Mouse (Mus musculus) kidney, embryonic 15.5 days (tissue): ENCODE measurements at regions not wholly inside any gene's neighbourhood (a gene's known extent, or its start where the extent isn't known, plus 50 kb on each side); places are given as distances from the start of the nearest gene placed in this dataset.
A peak's percentile ranks its signal among the peaks of the same experiment; 100 is the strongest.

ENCODE experiments used
- ATAC-seq: fragments of 200-750 bp; cut with Nextera tagmentation; replicated peaks from 2 replicates; pipeline ENCODE4 v1.8.0; 2017; ENCODE audit warnings: moderate TSS enrichment; ENCODE audit not compliant: low FRiP score
- H3K27ac ChIP-seq: fragments of 300-500 bp; sonication (generic); 2 replicates; pipeline ENCODE4 v1.5.1; 2015; ENCODE audit warnings: mild to moderate bottlenecking, inconsistent platforms
- H3K27me3 ChIP-seq: fragments of 300-500 bp; sonication (generic); 2 replicates; pipeline ENCODE4 v1.6.1; 2015; ENCODE audit warnings: inconsistent platforms
- H3K36me3 ChIP-seq: fragments of 300-500 bp; sonication (generic); 2 replicates; pipeline ENCODE4 v1.6.1; 2015; ENCODE audit warnings: inconsistent platforms
- H3K4me1 ChIP-seq: fragments of 300-500 bp; sonication (generic); 2 replicates; pipeline ENCODE4 v1.6.1; 2015; ENCODE audit warnings: inconsistent platforms
- H3K4me2 ChIP-seq: fragments of 300-500 bp; sonication (generic); 2 replicates; pipeline ENCODE4 v1.6.1; 2015; ENCODE audit warnings: moderate library complexity, mild to moderate bottlenecking, inconsistent platforms
- H3K4me3 ChIP-seq: fragments of 300-500 bp; sonication (generic); replicated peaks from 2 replicates; pipeline ENCODE4 v1.5.1; 2015; ENCODE audit warnings: mild to moderate bottlenecking, inconsistent platforms
- H3K9ac ChIP-seq: fragments of 300-500 bp; sonication (generic); 2 replicates; pipeline ENCODE4 v1.6.1; 2015; ENCODE audit warnings: mild to moderate bottlenecking, inconsistent platforms
- H3K9me3 ChIP-seq: fragments of 300-500 bp; sonication (generic); replicated peaks from 2 replicates; pipeline ENCODE4 v1.6.1; 2016; ENCODE audit warnings: inconsistent platforms
- WGBS: fragments of 180-500 bp; shearing (Covaris S2); methylation state at CpG from one replicate; pipeline ENCODE4 v1.1.7; 2015; ENCODE audit warnings: mixed read lengths; 5-methylcytosine and 5-hydroxymethylcytosine counted together

DNA sequence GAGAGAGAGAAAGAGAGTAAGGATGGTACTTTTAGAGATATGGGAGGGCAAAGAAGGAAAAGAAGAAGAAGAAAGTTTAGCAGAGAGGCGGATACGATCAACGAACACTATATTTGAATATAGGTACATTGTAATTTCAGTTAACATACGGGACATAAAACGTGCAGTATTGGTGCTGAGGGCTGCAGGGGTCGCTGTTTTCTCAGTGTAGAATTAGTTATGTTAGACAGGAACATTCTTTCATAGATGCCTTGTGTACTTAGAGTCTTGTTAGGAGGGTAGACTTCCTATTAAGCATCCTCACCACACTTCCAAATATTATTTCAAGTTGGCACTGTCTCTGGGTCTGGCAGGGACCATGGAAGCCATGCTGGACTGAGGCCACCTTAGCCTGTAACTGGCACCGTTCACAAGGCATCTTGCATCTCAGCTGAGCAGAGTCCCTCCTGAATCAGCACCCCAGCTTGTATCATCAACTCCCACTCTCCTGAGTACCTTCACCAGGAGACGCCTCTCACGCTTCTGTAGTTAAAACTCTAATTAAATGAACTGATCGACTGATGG, 107.3 kb upstream of the Eef2kmt start:
- ATAC-seq = no peak
- no peaks in the 10 kb centered on the region for H3K27me3 ChIP-seq
- H3K9ac ChIP-seq = no peak overlapping the region
- H3K4me1 ChIP-seq = no peaks in the 10 kb centered on the region
- H3K4me2 ChIP-seq = no peak overlapping the region
- WGBS = 76% methylated on average over 10 of the region's 10 CpGs
- no peak overlapping the region for H3K27ac ChIP-seq
- no peak overlapping the region for H3K4me3 ChIP-seq
- no peaks in the 10 kb centered on the region for H3K36me3 ChIP-seq
- H3K9me3 ChIP-seq = no peaks in the 10 kb centered on the region

DNA sequence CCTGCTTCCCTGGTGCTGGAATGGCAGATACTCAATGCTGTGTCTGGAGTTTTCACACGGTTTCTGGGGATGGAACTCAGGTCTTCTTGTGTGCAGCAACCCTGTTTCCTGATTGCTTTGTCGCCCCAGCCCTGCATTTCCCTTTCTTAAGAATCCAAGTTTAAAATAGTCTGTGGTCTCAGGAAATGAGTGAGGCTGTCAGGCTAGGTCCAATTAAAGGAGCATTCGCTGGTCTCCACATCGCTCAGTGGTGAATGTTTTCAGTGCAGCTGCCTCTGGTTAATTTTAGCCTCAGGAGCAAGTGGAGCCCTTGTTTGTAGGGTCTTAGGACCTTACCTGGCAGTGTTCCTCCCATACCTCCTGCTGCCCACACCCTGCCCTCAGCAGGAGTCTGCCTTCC, 103.4 kb upstream of the Eef2kmt start:
- no peaks in the 10 kb centered on the region for H3K4me1 ChIP-seq
- no peak overlapping the region for H3K4me3 ChIP-seq
- H3K36me3 ChIP-seq = no peaks in the 10 kb centered on the region
- H3K4me2 ChIP-seq = no peak overlapping the region
- no peak overlapping the region for H3K9ac ChIP-seq
- H3K9me3 ChIP-seq = 0 out of 2 replicates have a peak, but pooled peaks cover 6% of the 10 kb centered on the region
- WGBS = 79% methylated on average over 4 of the region's 4 CpGs
- no peaks in the 10 kb centered on the region for H3K27me3 ChIP-seq
- H3K27ac ChIP-seq = no peak overlapping the region
- ATAC-seq = no peak

DNA sequence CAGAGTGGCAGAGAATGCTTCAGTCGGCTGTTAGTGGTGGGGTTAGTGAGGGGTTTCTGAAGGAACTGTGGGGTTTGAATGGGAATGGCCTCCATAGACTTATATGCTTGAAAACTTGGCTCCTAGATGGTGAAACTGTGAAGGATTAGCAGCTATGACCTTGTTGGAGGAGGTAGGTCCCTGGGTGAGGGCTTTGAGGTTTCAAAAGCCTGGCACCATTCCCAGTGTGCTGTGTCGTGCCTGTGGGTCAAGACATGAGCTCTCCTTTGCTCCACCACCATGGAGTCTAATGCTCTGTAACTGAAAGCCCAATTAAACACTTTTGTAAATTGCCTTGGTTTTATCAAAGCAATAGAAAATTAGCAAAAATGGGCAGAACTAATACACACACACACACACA, 98.1 kb upstream of the Eef2kmt start:
- H3K4me3 ChIP-seq = no peak overlapping the region
- no peak overlapping the region for H3K27ac ChIP-seq
- no peak for ATAC-seq
- no peaks in the 10 kb centered on the region for H3K36me3 ChIP-seq
- 0 out of 2 replicates have a peak, but pooled peaks cover 6% of the 10 kb centered on the region for H3K9me3 ChIP-seq
- H3K27me3 ChIP-seq = no peaks in the 10 kb centered on the region
- no peak overlapping the region for H3K9ac ChIP-seq
- H3K4me1 ChIP-seq = peaks cover 21% of the 10 kb centered on the region
- H3K4me2 ChIP-seq = no peak overlapping the region
- WGBS = 61% methylated on average over 2 of the region's 2 CpGs

DNA sequence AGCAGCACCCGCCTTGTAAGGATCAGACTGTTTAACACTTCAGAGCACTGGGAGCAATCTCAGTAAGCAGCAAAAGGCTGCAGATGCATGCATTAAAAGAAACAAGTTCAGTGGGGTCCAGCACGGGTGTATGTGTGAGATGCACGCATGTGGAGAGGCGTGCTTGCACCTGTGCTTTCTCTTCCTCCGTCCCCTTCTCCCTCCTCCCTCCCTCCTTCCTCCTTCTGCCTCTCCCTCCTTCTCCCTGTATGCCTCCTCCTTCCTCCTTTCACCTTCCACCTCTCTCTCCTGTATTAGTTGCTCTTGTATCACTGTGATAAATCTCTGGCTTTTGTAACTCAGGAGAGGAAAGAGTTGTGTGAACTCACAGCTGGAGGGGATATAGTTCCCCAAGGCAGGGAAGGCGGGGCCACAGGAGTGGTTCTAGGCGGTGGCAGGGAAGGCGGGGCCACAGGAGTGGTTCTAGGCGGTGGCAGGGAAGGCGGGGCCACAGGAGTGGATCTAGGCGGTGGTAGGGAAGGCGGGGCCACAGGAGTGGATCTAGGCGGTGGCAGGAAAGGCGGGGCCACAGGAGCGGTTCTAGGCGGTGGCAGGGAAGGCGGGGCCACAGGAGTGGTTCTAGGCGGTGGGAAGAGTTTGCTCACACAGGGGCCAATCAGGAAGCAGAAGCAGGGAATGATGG, 96.2 kb upstream of the Eef2kmt start:
- ATAC-seq = peak; percentile 86
- no peaks in the 10 kb centered on the region for H3K27me3 ChIP-seq
- 1% methylated on average over 18 of the region's 18 CpGs for WGBS

DNA sequence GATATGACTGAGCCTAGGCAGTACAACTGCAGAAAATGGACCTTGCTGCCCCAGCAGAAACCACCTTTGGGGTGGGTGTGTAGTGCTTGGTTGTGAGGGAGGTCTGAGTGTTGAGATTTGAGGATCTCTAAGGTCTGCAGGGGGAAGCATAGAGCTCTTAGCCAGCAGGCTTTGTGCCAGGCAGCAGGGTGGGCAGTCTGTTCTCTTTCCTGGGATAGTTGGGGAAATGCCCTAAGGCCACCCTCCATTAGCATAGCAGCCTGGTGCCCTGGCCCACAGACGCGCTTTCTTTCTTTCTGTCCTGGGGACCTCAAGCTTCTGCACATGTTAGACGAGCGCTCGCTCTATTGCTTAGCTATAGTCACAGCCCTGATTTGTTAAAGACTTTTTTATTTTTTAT, 91.4 kb upstream of the Eef2kmt start:
- H3K4me2 ChIP-seq = no peak overlapping the region
- no peaks in the 10 kb centered on the region for H3K36me3 ChIP-seq
- no peak overlapping the region for H3K9ac ChIP-seq
- no peak overlapping the region for H3K4me3 ChIP-seq
- no peak for ATAC-seq
- no peaks in the 10 kb centered on the region for H3K27me3 ChIP-seq
- H3K4me1 ChIP-seq = peaks cover 12% of the 10 kb centered on the region
- H3K27ac ChIP-seq = no peak overlapping the region
- WGBS = 83% methylated on average over 5 of the region's 5 CpGs
- H3K9me3 ChIP-seq = no peaks in the 10 kb centered on the region

More for the DNA sequence above, 96.2 kb upstream of the Eef2kmt start:
- Histone ChIP-seq H3K4me1 (peaks cover 21% of the 10 kb centered on the region), H3K9ac (no peak overlapping the region), H3K27ac (peak overlapping the region; percentile 41; the same call in 1 of the 2 replicates), H3K36me3 (no peaks in the 10 kb centered on the region), H3K9me3 (no peaks in the 10 kb centered on the region), H3K4me2 (peak overlapping the region; percentile 50), H3K4me3 (peak overlapping the region; percentile 14)

DNA sequence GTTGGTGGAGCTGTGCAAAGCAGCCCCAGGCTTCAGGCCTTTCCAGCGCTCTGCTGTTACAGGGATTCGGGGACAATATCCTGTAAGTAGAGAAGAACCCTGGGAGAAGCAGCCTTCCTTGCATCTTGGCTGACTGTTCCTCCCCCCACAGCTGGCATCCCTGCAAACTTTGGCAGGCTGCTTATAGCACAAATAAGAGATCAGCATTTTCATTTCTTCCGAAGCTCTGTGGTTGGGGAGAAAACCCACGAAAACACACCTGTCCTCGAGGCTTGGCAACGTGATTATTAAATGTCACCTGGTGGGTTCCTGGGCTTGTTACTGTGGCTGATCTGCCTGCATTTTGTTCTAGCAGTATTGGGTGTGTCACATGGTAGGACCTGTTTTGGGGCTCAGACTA, 86.5 kb upstream of the Eef2kmt start:
- Histone ChIP-seq H3K9ac (no peak overlapping the region), H3K36me3 (no peaks in the 10 kb centered on the region), H3K4me3 (no peak overlapping the region), H3K4me1 (no peaks in the 10 kb centered on the region), H3K4me2 (no peak overlapping the region), H3K27me3 (no peaks in the 10 kb centered on the region), H3K9me3 (no peaks in the 10 kb centered on the region), H3K27ac (no peak overlapping the region)
- WGBS = 80% methylated on average over 6 of the region's 6 CpGs
- no peak for ATAC-seq

DNA sequence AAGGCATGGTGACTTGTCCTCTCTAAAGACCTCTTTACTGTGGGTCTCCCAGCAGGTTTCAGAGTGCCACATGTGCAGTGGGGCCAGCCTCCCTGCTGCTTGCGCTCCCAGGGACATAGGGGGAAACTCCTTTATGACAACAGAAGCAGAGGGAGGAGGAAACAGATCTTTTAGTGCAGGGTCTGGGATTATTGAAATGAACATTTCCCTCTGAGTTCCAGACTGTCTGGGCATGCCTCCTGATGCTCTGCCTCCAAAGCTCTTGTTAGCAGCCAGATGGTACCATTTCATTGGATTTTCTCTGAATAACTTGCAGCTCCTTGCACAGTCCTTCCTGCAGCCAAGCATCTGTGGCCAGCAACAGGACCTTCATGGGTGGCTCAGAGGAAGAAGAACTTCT, 60.5 kb upstream of the Eef2kmt start:
- H3K4me3 ChIP-seq = no peak overlapping the region
- H3K9ac ChIP-seq = no peak overlapping the region
- no peaks in the 10 kb centered on the region for H3K4me1 ChIP-seq
- no peaks in the 10 kb centered on the region for H3K27me3 ChIP-seq
- no peaks in the 10 kb centered on the region for H3K9me3 ChIP-seq
- WGBS = 77% methylated on average over 1 of the region's 1 CpGs
- H3K27ac ChIP-seq = no peak overlapping the region
- H3K36me3 ChIP-seq = no peaks in the 10 kb centered on the region
- no peak overlapping the region for H3K4me2 ChIP-seq
- no peak for ATAC-seq

DNA sequence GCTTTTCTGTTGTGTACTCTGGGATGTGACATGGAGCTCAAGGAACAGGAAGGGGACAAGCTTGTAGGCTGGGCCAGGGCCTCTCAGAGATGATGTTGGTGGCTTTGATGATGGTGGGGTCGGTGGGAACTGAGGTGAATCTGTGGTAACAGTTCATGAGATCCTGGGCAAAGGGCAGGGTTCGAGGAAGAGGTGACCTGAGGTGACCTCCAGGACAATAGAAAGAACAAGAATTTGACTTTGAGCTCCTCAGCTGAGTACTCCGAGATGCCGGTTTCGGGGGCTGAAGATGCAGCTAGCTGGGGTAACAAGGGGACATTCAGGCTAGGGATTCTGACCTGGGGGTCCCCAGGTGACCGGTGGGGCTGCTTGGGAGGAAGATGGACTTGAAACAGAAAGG, 57.5 kb upstream of the Eef2kmt start:
- H3K4me1 ChIP-seq = no peaks in the 10 kb centered on the region
- H3K9me3 ChIP-seq = no peaks in the 10 kb centered on the region
- 77% methylated on average over 6 of the region's 6 CpGs for WGBS
- no peak overlapping the region for H3K4me3 ChIP-seq
- no peak overlapping the region for H3K9ac ChIP-seq
- no peaks in the 10 kb centered on the region for H3K36me3 ChIP-seq
- no peak overlapping the region for H3K4me2 ChIP-seq
- no peak for ATAC-seq
- no peak overlapping the region for H3K27ac ChIP-seq
- peaks cover under 1% of the 10 kb centered on the region; the same call in 1 of the 2 replicates for H3K27me3 ChIP-seq

DNA sequence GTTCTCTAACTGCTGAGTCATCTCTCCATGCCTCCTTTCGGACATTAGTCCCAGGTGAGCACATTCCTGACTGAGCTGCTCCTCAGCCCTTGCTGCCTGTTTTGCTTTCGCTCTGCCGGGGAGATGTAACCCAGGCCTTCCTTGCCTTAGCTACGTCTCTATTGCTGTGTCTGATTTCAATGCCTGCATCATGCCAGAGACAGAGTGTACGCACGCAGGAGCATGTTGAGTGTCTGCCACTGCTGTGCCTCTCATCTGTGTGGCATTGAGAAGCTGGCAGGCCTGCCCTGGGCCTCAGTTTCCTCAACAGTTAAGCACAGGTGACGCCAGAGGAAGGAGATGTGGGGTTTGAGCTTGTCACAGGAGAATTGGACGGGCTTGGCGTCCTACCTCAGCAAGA, 55.7 kb upstream of the Eef2kmt start:
- H3K9ac ChIP-seq = no peak overlapping the region

DNA sequence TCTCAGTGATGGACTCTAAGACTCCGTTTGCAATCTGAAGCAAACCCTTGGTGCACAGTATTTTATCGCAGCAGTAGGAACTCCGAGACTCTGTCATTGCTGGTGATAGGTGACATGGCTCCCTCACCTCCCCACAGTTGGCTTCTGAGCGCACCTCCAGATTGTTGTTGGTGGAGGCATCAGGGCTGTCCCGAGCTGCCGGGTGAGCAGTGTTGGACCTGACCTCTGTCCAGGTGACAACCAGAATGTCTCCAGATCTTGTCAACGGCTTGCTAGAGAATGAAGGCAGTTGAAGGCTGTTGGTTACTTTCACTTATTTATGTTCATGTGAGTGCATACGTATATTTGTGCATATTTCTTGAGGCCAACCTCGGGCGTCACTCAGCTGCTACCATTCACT, 55.0 kb upstream of the Eef2kmt start:
- no peak overlapping the region for H3K4me3 ChIP-seq
- H3K9me3 ChIP-seq = no peaks in the 10 kb centered on the region
- H3K36me3 ChIP-seq = no peaks in the 10 kb centered on the region
- H3K9ac ChIP-seq = no peak overlapping the region
- no peak overlapping the region for H3K4me2 ChIP-seq
- peaks cover 6% of the 10 kb centered on the region for H3K4me1 ChIP-seq
- no peak overlapping the region for H3K27ac ChIP-seq
- WGBS = 87% methylated on average over 10 of the region's 10 CpGs
- no peak for ATAC-seq
- peaks cover 16% of the 10 kb centered on the region for H3K27me3 ChIP-seq

More for the DNA sequence above, 55.7 kb upstream of the Eef2kmt start:
- 88% methylated on average over 9 of the region's 9 CpGs for WGBS
- Histone ChIP-seq H3K9me3 (no peaks in the 10 kb centered on the region), H3K36me3 (no peaks in the 10 kb centered on the region), H3K27me3 (peaks cover 16% of the 10 kb centered on the region), H3K4me1 (peaks cover 6% of the 10 kb centered on the region), H3K4me3 (no peak overlapping the region), H3K27ac (no peak overlapping the region), H3K4me2 (no peak overlapping the region)
- ATAC-seq = no peak

DNA sequence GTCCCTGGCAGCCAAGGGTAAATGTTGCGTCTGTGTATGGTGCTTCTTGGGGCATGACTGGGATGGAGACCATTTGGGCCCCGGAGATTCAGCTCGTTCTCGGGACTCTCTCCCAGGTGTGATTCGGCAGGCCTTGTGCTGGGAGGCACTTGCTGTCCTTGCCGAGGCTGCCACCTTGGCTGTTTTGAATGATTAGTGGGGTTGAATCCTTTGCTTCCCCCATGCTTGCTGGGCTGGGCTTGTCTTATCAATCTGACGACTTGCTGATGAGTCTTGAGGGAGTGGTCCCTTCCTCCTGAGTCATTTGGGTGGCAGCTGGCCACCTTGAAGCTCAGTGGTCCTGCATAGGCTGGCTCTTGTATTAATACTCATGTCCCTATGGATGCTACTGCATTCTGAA, 52.0 kb upstream of the Eef2kmt start:
- H3K4me3 ChIP-seq = no peak overlapping the region
- H3K27me3 ChIP-seq = peaks cover 16% of the 10 kb centered on the region
- WGBS = 71% methylated on average over 7 of the region's 7 CpGs
- H3K27ac ChIP-seq = no peak overlapping the region
- ATAC-seq = no peak
- no peak overlapping the region for H3K4me2 ChIP-seq
- H3K36me3 ChIP-seq = no peaks in the 10 kb centered on the region
- peaks cover 6% of the 10 kb centered on the region for H3K4me1 ChIP-seq
- H3K9ac ChIP-seq = no peak overlapping the region
- no peaks in the 10 kb centered on the region for H3K9me3 ChIP-seq

DNA sequence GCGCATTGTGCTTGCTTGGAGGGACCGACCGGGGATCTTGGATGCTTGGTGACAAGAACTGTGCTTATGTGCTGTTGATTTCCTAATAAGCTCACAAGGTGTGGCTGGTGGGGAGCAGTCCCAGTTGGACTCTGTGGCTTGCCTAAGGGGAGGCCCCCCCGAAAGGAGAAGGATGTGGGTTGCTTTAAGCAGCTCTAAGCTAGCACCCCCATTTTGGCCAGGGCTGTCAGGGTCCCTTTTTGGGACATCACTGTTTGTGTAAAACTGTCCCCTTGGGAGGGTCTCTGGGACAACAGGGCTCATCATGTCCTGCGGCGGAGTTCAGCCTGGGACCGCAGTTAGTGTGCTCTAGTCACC, 51.4 kb upstream of the Eef2kmt start:
- Histone ChIP-seq H3K27ac (no peak overlapping the region), H3K4me3 (peak overlapping the region; percentile 44), H3K27me3 (peaks cover 16% of the 10 kb centered on the region), H3K4me2 (peak overlapping the region; percentile 91), H3K36me3 (no peaks in the 10 kb centered on the region), H3K4me1 (peaks cover 6% of the 10 kb centered on the region), H3K9ac (0 out of 2 replicates have a peak overlapping the region, but pooled peaks have one; percentile 41), H3K9me3 (no peaks in the 10 kb centered on the region)
- ATAC-seq = peak; percentile 19; the same call in 1 of the 2 replicates
- 69% methylated on average over 7 of the region's 7 CpGs for WGBS
